Mouse (Mus musculus) embryonic facial prominence, embryonic 10.5 days (tissue): ENCODE results near the gene Stard3. TPM values are rescaled to one million over a fixed set of nuclear protein-coding genes. Genes with fewer than 3 reads are reported as not detected.

Source experiments
- DNase-seq: peaks from one replicate; pipeline ENCODE4 v3.0.0-alpha.2; 2017; ENCODE audit warnings: low spot score
- H3K27ac ChIP-seq: fragments of 300-500 bp; sonication (generic); replicated peaks from 2 replicates; pipeline ENCODE4 v1.5.1; 2016; ENCODE audit warnings: mild to moderate bottlenecking
- H3K27me3 ChIP-seq: fragments of 300-500 bp; sonication (generic); replicated peaks from 2 replicates; pipeline ENCODE4 v1.6.1; 2016; ENCODE audit warnings: low read depth, mild to moderate bottlenecking; ENCODE audit not compliant: poor library complexity, severe bottlenecking
- H3K36me3 ChIP-seq: fragments of 300-500 bp; sonication (generic); replicated peaks from 2 replicates; pipeline ENCODE4 v1.6.1; 2016; ENCODE audit warnings: mild to moderate bottlenecking, moderate library complexity
- H3K4me1 ChIP-seq: fragments of 300-500 bp; sonication (generic); 2 replicates; pipeline ENCODE4 v1.6.1; 2016
- H3K4me3 ChIP-seq: fragments of 300-500 bp; sonication (generic); 2 replicates; pipeline ENCODE4 v1.5.1; 2016; ENCODE audit warnings: mild to moderate bottlenecking, moderate library complexity
- H3K9me3 ChIP-seq: fragments of 300-500 bp; sonication (generic); 2 replicates; pipeline ENCODE4 v1.6.1; 2016; ENCODE audit warnings: mild to moderate bottlenecking
- WGBS: fragments of 180-500 bp; shearing (Covaris S2); methylation state at CpG from one replicate; pipeline ENCODE4 v1.1.7; 2016; 5-methylcytosine and 5-hydroxymethylcytosine counted together
- polyA plus RNA-seq: library from polyadenylated mRNA; unstranded; fragments of >200 nt; fragmentation: Nextera tagmentation; extraction: Ambion mirVana; gene quantifications from 2 replicates; pipeline ENCODE4 v1.2.1, GENCODE M21; 2016

The Stard3 gene
- polyA plus RNA-seq, 1 experiment from 2014 or later, result 40.8 TPM

GRCm38 (mm10) chr11:98323136-98323866 is 34.9 kb upstream of the Stard3 start:
- H3K36me3 ChIP-seq, result no peaks in the 10 kb centered on the region
- no peak for DNase-seq
- no peak overlapping the region for H3K27ac ChIP-seq
- H3K27me3 ChIP-seq, result peaks cover 100% of the 10 kb centered on the region
- WGBS, result 2% methylated on average over 10 of the region's 10 CpGs
- H3K4me1 ChIP-seq, result peaks cover 17% of the 10 kb centered on the region
- no peak overlapping the region for H3K4me3 ChIP-seq
- no peaks in the 10 kb centered on the region for H3K9me3 ChIP-seq

DNA sequence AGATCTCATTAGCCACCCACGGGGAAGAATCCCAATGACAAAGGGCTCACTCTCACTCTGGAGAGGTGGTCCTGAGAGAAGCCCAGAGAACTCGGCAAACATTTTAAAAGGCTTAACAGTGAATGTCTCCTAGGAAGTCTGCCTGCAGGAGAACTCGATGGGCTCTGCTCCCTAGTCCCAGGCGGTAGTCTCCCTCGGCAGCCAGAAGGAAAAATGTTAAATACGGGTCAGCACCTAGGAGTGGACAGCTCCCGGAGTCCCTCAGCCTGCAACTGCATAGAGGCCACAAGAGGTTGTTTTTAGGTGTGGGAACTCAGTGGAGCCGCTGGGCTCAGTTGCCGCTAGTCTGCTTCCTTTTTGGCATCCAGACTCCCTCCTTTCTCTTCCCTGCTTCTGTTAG is 34.2 kb upstream of the Stard3 start:
- WGBS, result under 1% methylated on average over 9 of the region's 9 CpGs
- Histone ChIP-seq H3K27me3 (peaks cover 100% of the 10 kb centered on the region), H3K4me1 (peaks cover 23% of the 10 kb centered on the region), H3K4me3 (no peak overlapping the region), H3K9me3 (no peaks in the 10 kb centered on the region), H3K36me3 (no peaks in the 10 kb centered on the region), H3K27ac (no peak overlapping the region)
- DNase-seq, result peak; percentile 72

DNA sequence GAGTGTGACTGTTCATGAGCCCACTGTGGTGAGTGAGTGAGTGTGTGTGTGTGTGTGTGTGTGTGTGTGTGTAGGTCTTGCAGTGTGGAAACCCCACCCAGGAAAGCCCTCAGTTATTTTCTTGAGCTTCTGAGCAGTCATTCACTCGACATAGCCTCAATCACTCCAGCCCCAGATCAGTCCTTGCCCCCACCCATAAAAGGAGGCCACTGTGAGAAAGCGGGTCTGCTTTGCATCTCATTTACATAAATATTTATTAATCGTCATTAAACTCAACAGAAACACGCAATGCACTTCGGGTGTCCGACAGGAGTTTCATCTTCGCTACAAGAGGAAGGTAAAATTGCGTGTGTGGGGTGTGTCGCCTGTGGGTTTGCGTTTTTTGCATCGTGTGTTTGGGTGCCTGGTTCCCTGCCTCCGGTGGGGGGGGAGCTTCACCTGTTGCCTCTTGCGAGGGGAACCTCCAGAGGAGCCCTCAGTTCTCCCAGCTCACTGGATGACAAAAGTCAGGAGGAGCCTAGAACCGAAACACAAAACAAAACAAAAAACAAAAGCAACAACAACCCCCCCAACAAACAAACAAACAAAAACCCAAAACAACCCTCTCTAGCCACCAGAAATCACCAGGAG is 32.9 kb upstream of the Stard3 start:
- H3K27me3 ChIP-seq, result peaks cover 100% of the 10 kb centered on the region
- no peak for DNase-seq
- H3K4me3 ChIP-seq, result no peak overlapping the region
- WGBS, result 4% methylated on average over 14 of the region's 14 CpGs
- no peak overlapping the region for H3K27ac ChIP-seq
- H3K4me1 ChIP-seq, result peaks cover 26% of the 10 kb centered on the region
- H3K9me3 ChIP-seq, result no peaks in the 10 kb centered on the region
- no peaks in the 10 kb centered on the region for H3K36me3 ChIP-seq

DNA sequence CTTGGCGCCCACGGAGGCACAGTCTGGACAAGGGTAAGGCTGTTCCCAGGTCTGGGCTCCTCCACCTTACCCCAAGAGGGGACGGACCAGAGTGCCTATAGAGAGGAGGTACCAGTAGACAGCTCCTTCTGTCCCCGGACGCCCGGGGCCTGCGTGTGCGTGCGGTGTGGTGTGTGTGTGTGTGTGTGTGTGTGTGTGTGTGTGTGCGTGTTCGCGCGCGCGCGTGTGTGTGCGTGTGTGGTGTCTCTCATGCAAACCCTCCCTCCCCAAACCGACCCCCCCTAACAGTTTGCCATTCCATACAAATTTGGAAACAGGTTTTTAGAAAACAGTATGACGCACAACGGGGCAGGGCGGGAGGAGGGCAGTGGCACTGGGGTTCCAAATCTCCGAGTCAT is 32.3 kb upstream of the Stard3 start:
- Histone ChIP-seq H3K36me3 (no peaks in the 10 kb centered on the region), H3K4me3 (no peak overlapping the region), H3K4me1 (peaks cover 26% of the 10 kb centered on the region), H3K27ac (no peak overlapping the region), H3K27me3 (peaks cover 100% of the 10 kb centered on the region), H3K9me3 (no peaks in the 10 kb centered on the region)
- 2% methylated on average over 22 of the region's 22 CpGs for WGBS
- DNase-seq, result peak; percentile 20

- Histone ChIP-seq H3K27me3 (peaks cover 100% of the 10 kb centered on the region), H3K36me3 (no peaks in the 10 kb centered on the region), H3K9me3 (no peaks in the 10 kb centered on the region), H3K27ac (no peak overlapping the region), H3K4me3 (0 out of 2 replicates have a peak overlapping the region, but pooled peaks have one; percentile 21), H3K4me1 (peaks cover 26% of the 10 kb centered on the region)
- WGBS, result under 1% methylated on average over 19 of the region's 19 CpGs
- DNase-seq, result no peak
These were observed 31.4 kb upstream of the Stard3 start for GRCm38 (mm10) chr11:98326741-98327135.

- Histone ChIP-seq H3K4me3 (peak overlapping the region; percentile 44), H3K27ac (no peak overlapping the region), H3K27me3 (peaks cover 100% of the 10 kb centered on the region), H3K9me3 (no peaks in the 10 kb centered on the region), H3K36me3 (no peaks in the 10 kb centered on the region), H3K4me1 (peaks cover 26% of the 10 kb centered on the region)
- peak; percentile 64 for DNase-seq
- WGBS, result under 1% methylated on average over 97 of the region's 97 CpGs
These were observed 30.8 kb upstream of the Stard3 start for GRCm38 (mm10) chr11:98327136-98328030.

- no peaks in the 10 kb centered on the region for H3K36me3 ChIP-seq
- no peaks in the 10 kb centered on the region for H3K9me3 ChIP-seq
- under 1% methylated on average over 35 of the region's 35 CpGs for WGBS
- no peak for DNase-seq
- peaks cover 100% of the 10 kb centered on the region for H3K27me3 ChIP-seq
- peaks cover 26% of the 10 kb centered on the region for H3K4me1 ChIP-seq
- H3K27ac ChIP-seq, result no peak overlapping the region
- peak overlapping the region; percentile 44 for H3K4me3 ChIP-seq
These were observed 30.2 kb upstream of the Stard3 start for GRCm38 (mm10) chr11:98328031-98328370.

DNA sequence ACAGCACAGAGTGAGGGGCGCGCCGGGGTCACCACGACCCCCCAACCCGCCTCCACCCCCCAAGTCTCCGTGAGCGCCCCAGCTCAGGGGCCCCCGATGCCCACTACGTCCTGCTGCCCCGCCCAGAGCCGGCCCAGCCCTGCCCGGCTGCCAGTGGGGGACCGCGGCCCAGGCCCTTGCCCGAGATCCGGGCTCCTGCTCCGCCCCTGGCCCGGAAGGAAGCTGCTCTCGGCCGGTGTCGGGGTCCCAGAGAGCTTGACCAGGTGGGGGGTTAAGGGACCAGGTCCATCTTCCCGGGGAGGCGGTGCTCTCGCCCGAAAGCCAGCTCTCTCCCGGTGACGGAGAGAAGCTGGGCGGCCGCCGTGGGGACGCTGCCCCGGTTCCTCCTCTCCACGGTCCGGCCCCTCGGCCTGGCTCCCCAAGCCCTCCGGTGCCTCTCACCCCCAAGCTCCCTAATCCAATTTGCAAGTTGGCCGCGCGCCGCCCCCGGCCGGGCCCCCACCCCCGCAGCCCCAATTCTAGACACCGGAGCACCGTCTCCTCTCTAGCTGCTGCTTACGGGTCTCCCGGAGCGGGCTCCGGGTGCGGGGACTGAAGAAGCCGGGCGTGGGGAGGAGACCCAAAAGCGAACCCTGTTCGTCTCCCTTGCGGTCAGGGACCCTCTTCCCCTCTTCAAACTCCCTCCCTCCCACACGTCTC is 29.6 kb upstream of the Stard3 start:
- peak overlapping the region; percentile 44 for H3K4me3 ChIP-seq
- H3K36me3 ChIP-seq, result no peaks in the 10 kb centered on the region
- DNase-seq, result peak; percentile 53
- H3K27ac ChIP-seq, result no peak overlapping the region
- H3K27me3 ChIP-seq, result peaks cover 100% of the 10 kb centered on the region
- no peaks in the 10 kb centered on the region for H3K9me3 ChIP-seq
- WGBS, result 1% methylated on average over 56 of the region's 56 CpGs
- H3K4me1 ChIP-seq, result peaks cover 26% of the 10 kb centered on the region

DNA sequence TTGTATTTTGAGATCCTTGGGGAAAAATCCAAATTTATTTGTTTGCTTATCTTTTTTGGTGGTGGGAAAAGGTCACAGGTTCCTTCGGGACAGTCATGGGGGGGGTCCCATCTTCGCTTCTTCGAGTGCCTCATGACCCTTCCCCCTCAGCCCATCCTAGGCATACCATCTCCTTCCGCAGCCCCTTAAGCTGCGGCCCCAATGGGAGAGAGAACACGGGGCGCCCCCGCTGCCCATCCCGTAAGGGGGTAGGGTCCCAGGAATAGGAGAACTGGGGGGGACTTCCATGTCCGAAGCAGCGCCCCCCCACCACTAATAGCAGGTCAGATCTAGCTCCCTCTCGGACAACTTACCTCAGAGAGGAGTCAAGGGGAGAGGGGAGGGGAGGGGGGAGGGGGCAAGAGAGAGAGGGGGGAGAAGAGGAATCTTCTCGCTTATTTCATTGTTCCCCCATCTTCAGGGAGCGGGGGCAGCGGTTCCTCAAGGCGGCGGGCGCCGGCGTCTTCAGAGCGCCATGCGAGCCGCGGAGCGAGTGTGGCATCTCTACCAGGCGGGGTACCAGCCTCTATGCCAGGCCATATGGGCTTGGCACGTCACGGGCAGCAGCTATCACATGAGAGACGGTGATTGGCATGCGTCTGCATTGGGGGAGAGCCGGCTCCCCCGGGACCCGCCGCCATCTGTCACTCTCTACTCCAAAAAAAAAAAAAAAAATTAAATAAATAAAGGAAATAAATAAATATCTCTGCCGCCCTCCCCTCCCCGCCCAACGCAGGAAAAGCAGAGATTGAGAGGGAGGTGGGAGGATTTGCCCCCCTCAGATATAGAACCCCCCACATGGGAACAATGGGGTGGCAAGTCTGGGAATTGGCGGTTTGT is 28.8 kb upstream of the Stard3 start, which contains the start of gene Neurod2:
Neurod2 (minus strand) TSS at position 568 of the 879 bp plus-strand sequence.
- no peak for DNase-seq
- Histone ChIP-seq H3K9me3 (no peaks in the 10 kb centered on the region), H3K36me3 (no peaks in the 10 kb centered on the region), H3K4me3 (peak within 1 kb of the TSS; percentile 44), H3K4me1 (peaks cover 31% of the 10 kb centered on the region), H3K27ac (no peak within 1 kb of the TSS), H3K27me3 (peaks cover 100% of the 10 kb centered on the region)
- WGBS, result 2% methylated on average over 38 of the region's 38 CpGs

- Histone ChIP-seq H3K9me3 (no peaks in the 10 kb centered on the region), H3K27ac (no peak overlapping the region)
These were observed 28.0 kb upstream of the Stard3 start for GRCm38 (mm10) chr11:98329960-98330744.

GRCm38 (mm10) chr11:98330745-98331204 is 27.4 kb upstream of the Stard3 start:
- Histone ChIP-seq H3K4me1 (peaks cover 37% of the 10 kb centered on the region), H3K36me3 (no peaks in the 10 kb centered on the region), H3K27ac (no peak overlapping the region), H3K27me3 (peaks cover 100% of the 10 kb centered on the region), H3K9me3 (no peaks in the 10 kb centered on the region), H3K4me3 (no peak overlapping the region)
- WGBS, result 49% methylated on average over 2 of the region's 2 CpGs
- DNase-seq, result no peak

More at GRCm38 (mm10) chr11:98329960-98330744, 28.0 kb upstream of the Stard3 start:
- H3K36me3 ChIP-seq, result no peaks in the 10 kb centered on the region
- no peak for DNase-seq
- no peak overlapping the region for H3K4me3 ChIP-seq
- peaks cover 37% of the 10 kb centered on the region for H3K4me1 ChIP-seq
- WGBS, result 30% methylated on average over 9 of the region's 9 CpGs
- H3K27me3 ChIP-seq, result peaks cover 100% of the 10 kb centered on the region
